Mouse (Mus musculus) embryonic fibroblast, embryonic 13.5 days (primary cell): ENCODE results near the gene Pitpnm2.

Source experiments
- CTCF ChIP-seq: IDR thresholded peaks from 2 replicates; pipeline ENCODE4 v1.5.1; 2011; ENCODE audit warnings: mild to moderate bottlenecking, control low read depth, low read length, moderate library complexity, borderline replicate concordance; ENCODE audit not compliant: insufficient read depth
- POLR2A ChIP-seq: IDR thresholded peaks from 2 replicates; pipeline ENCODE4 v1.6.1; 2011; ENCODE audit warnings: low read depth, mild to moderate bottlenecking, control low read depth, low read length, moderate library complexity

DNA sequence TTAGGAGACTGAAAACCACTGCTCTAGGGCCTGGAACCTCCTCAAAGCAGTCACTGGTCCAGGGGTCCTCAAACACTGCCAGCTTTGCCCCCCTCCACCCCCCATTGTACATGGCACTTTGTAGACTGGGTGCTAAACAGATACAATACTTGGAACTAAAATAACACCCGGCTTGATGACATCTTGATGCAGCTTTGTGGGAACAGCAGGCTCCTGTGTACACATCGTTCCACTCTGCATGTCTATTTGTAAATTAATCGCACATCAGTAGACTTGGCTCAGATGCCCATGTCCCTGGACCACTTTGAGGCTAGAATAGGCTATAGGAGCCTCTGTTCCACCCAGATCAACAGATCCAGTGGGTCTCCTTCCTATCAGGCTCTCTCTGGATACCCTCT is 80.3 kb downstream of the Pitpnm2 start:
- no peak for TF ChIP-seq CTCF
- TF ChIP-seq POLR2A, result no peak
